Mouse (Mus musculus): ENCODE results near the gene Epha2.

Gene Epha2

DNA sequence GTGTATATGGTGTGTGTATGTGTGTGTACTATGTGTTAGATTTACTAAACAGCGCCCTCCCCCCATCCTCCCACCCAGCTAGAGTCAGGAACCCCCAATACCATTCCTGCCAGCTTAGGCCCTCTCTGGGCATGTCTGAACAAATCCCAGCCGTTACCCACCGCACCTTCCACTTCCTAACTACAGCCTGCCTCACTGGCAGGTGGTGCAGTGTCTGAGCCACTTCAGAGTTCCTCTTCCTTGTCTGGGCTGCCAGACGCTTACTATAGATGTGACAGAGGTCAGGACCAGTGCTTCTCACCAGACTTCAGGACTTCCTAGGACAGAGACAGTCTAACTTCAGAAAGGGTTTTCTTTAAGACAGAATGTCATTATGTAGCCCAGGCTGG lies 3.2 kb downstream of the Epha2 start:
- no peak for DNase-seq

DNA sequence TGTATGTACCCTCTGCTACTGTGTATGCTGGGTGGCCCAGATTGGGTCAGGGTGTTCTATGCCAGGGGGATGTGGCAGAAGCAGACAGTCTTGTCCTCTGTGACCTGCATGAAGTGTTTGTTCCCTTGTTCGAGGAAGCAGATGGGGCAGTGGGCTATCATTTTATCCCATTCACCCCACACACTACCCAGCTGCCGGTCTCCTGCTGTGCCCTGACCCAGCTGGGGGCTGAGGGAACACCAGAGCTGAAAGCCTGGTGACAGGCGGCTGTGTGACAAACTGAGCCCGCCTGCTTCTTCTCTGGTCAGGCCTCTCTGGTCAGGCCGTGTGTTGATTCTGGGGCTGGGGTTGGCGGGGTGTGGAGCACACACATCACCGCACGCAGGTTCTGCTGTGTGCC lies 5.0 kb downstream of the Epha2 start:
- DNase-seq, result no peak

DNA sequence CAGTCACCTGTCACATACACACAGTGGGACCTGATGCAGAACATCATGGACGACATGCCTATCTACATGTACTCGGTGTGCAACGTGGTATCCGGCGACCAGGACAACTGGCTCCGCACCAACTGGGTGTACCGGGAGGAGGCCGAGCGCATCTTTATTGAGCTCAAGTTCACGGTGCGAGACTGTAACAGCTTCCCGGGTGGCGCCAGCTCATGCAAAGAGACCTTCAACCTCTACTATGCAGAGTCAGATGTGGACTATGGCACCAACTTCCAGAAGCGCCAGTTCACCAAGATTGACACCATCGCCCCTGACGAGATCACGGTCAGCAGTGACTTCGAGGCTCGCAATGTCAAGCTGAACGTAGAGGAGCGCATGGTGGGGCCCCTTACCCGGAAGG lies 7.3 kb downstream of the Epha2 start:
- no peak for DNase-seq

DNA sequence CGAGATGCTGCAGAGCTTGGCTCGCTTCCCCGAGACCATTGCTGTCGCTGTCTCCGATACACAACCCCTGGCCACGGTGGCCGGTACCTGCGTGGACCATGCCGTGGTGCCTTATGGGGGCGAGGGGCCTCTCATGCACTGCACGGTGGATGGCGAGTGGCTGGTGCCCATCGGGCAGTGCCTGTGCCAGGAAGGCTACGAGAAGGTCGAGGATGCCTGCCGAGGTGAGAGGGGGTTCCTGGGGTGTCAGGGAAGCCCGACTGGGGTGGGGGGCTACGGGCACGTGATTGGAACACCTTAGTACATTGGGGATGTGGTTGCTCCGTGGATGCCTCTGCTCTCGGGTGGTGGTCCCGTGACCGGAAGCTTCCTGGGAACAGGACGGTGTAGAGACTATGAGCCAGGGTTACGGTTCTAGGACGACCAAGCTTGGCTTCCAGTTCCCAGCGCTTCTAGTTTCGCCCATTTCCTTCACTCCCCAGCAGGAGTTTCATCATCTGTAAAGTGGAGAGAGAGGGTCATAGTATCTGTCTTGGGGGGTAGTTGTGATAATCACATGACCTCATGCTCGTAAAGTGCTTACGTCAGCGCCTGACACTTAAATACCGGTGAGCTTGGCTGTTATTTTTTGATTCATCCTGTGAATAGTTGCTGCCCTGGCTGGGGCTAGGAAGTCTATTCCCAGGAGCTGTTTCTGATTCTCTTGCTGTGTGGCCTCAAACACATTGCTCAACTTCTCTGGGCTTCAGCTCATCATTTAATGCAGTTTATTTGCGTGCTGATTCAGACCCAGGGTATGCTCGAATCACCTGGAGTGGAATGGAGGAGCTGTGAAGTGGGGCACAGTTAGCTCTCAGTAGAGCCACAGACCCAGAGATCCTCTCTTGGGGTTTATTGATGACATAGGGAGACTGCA lies 8.1 kb downstream of the Epha2 start:
- DNase-seq, result no peak

GRCm38 (mm10) chr4:141309773-141310145 lies 8.7 kb downstream of the Epha2 start:
- DNase-seq, result no peak

DNA sequence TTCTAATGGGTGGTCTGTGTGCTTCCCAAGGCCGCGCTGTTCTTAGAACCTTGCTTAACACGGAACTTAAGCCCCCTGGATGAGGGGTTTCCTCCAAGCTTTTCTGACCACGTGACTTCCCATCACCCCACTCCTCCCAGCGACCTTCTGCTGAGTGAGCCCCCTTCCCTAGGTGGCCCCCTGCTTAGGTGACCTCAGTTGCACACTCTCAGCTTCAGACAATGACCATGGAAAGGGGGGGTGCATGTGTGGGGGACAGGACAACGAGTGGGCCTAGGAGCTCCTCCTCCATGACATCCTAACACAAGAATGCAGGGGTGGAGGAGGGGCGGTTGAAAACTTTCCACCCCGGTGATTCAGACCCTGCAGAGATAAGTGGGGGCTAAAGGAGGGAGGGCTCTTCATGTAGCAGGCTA lies 9.2 kb downstream of the Epha2 start:
- no peak for DNase-seq

GRCm38 (mm10) chr4:141311078-141311477 lies 10.0 kb downstream of the Epha2 start:
- no peak for DNase-seq

DNA sequence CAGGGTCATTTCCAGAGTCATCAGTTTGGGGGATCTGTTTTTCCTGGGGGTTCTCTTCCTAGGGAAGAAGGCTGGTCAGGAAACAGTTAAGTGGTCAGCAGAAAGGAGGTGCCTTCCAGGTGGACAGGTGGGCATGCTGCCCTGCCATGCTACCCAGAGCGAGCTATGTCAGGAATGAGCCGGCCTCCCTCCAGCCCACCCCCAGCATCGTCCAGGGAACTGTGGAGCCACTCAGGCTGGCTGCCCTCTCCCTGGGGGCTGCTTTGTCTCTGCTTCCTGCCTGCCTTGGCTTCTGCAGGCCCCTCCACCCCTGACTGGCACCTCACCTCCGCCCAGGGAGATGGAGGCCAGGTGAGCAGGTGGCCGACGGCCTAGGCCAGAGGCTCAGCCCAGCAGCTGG lies 10.5 kb downstream of the Epha2 start:
- DNase-seq, result no peak

DNA sequence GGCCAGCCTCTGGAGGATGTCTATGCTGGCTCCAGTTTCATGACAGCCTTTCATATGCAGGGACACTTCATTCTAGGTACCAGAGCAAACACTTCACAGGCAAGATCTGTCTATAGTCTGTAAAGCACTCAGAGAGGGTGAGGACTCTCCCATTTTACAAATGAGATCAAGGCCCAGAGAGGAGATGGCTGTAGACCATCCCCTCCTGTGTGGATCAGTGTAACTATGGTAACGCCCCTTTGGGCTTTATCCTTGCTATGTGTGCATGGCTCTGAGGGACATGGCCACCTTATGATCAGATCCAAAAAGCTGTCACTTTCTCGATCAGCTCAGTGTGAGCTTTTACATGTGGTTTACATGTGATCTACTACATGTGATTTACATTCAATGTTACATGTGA lies 10.9 kb downstream of the Epha2 start:
- no peak for DNase-seq

GRCm38 (mm10) chr4:141312513-141313131 lies 11.6 kb downstream of the Epha2 start:
- no peak for DNase-seq

- no peak for DNase-seq
These were observed 12.4 kb downstream of the Epha2 start for GRCm38 (mm10) chr4:141313481-141313880.

- DNase-seq, result no peak
These were observed 12.9 kb downstream of the Epha2 start for GRCm38 (mm10) chr4:141313924-141314323.

GRCm38 (mm10) chr4:141314745-141315144 lies 13.7 kb downstream of the Epha2 start:
- no peak for DNase-seq

GRCm38 (mm10) chr4:141316023-141316422 lies 15.0 kb downstream of the Epha2 start:
- DNase-seq, result peak; percentile 46

DNA sequence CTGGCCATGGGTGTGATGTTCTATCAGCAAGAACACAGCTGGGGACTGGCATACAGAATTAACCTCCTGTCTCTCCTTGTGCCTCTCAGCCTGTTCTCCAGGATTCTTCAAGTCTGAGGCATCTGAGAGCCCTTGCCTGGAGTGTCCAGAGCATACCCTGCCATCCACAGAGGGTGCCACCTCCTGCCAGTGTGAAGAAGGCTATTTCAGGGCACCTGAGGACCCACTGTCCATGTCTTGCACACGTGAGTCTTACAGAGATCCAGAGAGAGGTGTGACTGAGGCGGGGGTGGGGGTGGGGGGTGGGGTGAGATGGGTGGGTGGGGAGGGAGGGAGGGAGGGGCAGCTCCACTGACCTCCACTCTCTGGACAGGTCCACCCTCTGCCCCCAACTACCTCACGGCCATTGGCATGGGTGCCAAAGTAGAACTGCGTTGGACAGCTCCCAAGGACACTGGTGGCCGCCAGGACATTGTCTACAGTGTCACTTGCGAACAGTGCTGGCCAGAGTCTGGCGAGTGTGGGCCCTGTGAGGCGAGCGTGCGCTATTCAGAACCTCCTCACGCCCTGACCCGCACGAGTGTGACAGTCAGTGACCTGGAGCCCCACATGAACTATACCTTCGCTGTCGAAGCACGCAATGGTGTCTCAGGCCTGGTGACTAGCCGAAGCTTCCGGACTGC lies 15.6 kb downstream of the Epha2 start:
- no peak for DNase-seq

GRCm38 (mm10) chr4:141317914-141318313 lies 16.9 kb downstream of the Epha2 start:
- DNase-seq, result no peak

DNA sequence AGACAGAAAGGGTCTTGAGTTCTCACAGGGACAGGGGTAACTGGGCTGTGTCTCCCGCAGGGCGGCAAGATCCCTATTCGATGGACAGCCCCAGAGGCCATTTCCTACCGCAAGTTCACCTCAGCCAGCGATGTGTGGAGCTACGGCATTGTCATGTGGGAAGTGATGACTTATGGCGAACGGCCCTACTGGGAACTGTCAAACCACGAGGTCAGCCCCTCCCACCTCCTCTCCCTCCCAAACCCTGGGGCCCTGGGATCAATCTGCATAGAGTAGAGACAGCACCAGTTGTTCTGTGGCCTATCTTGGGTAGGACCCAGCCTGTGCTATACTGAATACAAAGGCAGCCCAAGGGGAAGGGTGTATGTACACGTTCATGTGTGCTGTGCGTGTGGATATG lies 21.5 kb downstream of the Epha2 start:
- DNase-seq, result no peak

DNA sequence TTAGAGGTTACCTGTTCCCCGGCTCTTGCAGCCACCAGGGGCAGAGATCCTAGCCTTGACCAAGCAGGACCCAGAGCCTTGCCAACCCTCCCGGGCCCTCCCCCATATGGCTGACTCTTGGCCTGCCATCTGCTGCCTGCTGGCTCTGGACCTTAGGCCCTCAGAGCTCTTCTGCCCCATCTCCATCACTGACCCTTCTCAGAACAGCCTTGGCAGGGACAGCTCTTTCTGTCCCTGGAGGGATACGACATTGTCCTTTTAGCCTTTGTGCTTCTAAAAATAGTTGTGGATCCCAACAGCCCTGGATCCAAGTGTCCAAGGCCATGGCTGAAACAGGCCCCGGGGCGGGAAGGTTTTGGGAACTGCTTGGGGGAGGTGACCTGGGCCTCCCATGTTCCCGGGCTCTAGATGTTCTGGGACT lies 23.7 kb downstream of the Epha2 start:
- peak; percentile 68 for DNase-seq

DNA sequence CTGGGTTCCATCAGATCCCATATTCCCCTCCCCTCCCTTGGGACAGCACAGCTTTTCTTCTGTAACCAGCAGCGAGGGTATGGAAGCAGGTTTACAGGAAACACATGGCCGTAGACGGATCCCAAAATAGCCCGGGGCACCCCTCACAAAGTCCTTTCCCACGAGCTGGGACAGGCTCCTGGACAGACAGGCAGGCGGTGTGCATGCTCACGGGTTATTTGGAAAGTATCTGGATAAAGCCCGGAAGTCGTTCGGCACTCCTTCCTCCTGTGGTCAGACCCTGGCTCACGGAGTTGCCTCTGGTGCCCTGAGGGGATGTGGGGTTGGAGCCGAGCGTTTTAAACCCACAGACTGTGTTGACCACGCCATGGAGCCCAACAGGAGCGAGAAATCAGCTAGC lies 24.6 kb downstream of the Epha2 start:
- DNase-seq, result no peak

DNA sequence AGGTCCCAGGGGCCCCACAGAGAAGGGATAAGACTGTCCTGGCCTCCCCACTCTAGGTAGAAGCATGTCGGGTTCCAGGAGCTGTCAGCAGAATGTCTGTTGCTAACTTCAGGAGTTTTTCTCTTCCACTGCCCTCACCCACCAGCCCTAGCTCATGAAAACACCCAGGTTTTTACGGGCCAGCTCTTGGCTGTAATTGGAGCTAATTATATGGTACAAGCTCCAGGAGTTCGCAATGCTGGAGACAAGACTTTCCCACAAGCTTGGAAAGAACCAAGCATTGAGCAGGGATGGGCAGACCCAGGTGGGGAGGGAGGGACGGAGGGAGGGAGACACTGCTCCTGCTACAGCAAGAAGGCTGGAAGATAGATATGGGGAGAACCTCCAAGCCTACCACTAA lies 26.0 kb downstream of the Epha2 start:
- DNase-seq, result no peak

- no peak for DNase-seq
These were observed 27.7 kb downstream of the Epha2 start for GRCm38 (mm10) chr4:141328742-141329141.

DNA sequence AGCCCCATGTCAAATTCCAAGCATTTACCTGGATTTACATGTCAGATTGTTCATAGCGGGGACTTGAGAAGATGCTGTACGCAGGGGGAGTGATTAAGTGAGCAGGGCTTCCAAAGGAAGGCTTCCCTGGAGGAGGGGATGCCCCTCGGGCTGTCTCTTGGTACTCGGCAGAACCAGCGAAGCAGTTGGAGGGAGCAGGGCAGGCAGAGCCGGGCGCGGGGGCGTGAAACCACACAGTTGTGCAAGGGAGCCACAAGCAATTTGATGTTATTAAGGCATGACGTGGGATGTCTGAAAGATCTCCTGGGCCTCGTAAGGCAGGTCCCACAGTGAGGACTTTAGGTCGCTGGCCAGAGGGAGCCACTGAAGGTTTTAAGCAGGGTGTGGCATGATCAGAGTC lies 28.9 kb downstream of the Epha2 start:
- no peak for DNase-seq

DNA sequence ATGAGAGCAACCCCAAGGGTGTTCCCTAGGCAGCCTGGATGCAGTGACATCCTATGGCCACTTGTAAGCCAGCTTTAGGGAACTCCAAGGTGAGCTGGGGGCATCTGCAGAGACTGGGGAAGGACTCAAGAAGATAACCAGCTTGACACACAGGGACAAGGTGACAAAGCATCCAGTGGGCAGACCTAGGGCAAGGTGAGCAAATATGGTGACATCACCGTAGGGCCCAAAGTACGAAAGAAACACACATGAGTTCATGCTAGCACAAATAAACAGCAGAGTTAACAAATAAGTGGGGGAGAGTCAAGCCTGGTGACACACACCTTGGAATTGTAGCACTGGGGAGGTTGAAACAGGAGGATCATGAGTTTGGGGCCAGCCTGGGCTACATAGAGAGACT lies 30.4 kb downstream of the Epha2 start:
- DNase-seq, result no peak

DNA sequence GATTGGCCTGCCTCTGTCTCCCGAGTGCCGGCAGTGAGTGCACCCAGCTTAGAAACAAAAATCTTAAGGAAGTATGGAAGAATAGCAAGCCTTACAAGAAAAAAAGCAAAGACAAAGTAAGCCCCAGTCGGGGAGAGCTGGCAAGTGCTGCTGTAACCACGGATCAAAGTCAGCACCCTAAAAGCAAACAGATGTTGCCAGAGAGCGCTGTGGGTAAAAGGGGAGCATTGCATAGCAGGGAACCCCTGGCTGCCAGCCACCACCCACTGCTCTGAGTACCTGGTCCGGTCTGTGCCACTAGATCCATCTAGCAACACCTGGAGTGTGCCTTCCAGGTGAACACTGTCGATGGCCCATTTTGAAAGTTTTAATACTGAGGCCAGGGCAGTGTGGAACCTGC lies 31.2 kb downstream of the Epha2 start:
- DNase-seq, result no peak
